Mouse (Mus musculus) forebrain, embryonic 14.5 days (tissue): ENCODE measurements around the gene Gm9508. TPM values are rescaled to one million over a fixed set of nuclear protein-coding genes. Genes with fewer than 3 reads are reported as not detected.

Source experiments
- ATAC-seq: fragments of 200-750 bp; cut with Nextera tagmentation; 2 replicates; pipeline ENCODE4 v1.8.0; 2017; ENCODE audit warnings: mild to moderate bottlenecking, moderate library complexity
- DNase-seq: peaks from one replicate; pipeline ENCODE4 v3.0.0-alpha.2; 2015; ENCODE audit warnings: low spot score
- H3K27ac ChIP-seq: fragments of 300-500 bp; sonication (generic); 2 replicates; pipeline ENCODE4 v1.5.1; 2014; ENCODE audit warnings: low read depth, mild to moderate bottlenecking, control low read depth, low read length, moderate library complexity
- H3K27me3 ChIP-seq: fragments of 300-500 bp; sonication (generic); replicated peaks from 2 replicates; pipeline ENCODE4 v1.6.1; 2014; ENCODE audit warnings: low read length, control low read depth, mixed read lengths; ENCODE audit not compliant: control insufficient read depth, insufficient read depth
- H3K36me3 ChIP-seq: fragments of 300-500 bp; sonication (generic); 2 replicates; pipeline ENCODE4 v1.6.1; 2014; ENCODE audit warnings: low read length, control low read depth; ENCODE audit not compliant: control insufficient read depth, insufficient read depth
- H3K4me1 ChIP-seq: fragments of 300-500 bp; sonication (generic); 2 replicates; pipeline ENCODE4 v1.6.1; 2014; ENCODE audit warnings: antibody characterized with exemption, low read length, control low read depth; ENCODE audit not compliant: control insufficient read depth, insufficient read depth
- H3K4me2 ChIP-seq: fragments of 300-500 bp; sonication (generic); 2 replicates; pipeline ENCODE4 v1.6.1; 2014; ENCODE audit warnings: mild to moderate bottlenecking, control low read depth, low read length
- H3K4me3 ChIP-seq: fragments of 300-500 bp; sonication (generic); 2 replicates; pipeline ENCODE4 v1.5.1; 2014; ENCODE audit warnings: low read depth, low read length, control low read depth
- H3K9ac ChIP-seq: fragments of 300-500 bp; sonication (generic); 2 replicates; pipeline ENCODE4 v1.6.1; 2014; ENCODE audit warnings: mild to moderate bottlenecking, low read length, control low read depth, moderate library complexity
- H3K9me3 ChIP-seq: fragments of 300-500 bp; sonication (generic); replicated peaks from 2 replicates; pipeline ENCODE4 v1.6.1; 2016; ENCODE audit warnings: low read length, control low read depth, mixed read lengths; ENCODE audit not compliant: control insufficient read depth
- WGBS: fragments of 180-500 bp; shearing (Covaris S2); extraction: QIAGEN DNeasy Blood & Tissue Kit; methylation state at CpG from one replicate; pipeline ENCODE4 v1.1.7; 2014; 5-methylcytosine and 5-hydroxymethylcytosine counted together
- polyA plus RNA-seq: library from polyadenylated mRNA; unstranded; fragments of >200 nt; fragmentation: Nextera tagmentation; extraction: Ambion mirVana; gene quantifications from 2 replicates; pipeline ENCODE4 v1.2.1, GENCODE M21; 2014

Gene Gm9508
- polyA plus RNA-seq, 1 experiment from 2014 or later, result not detected

GRCm38 (mm10) chr10:77652046-77652445, 45.0 kb downstream of the Gm9508 start:
- no peak overlapping the region for H3K4me3 ChIP-seq
- no peaks in the 10 kb centered on the region for H3K27me3 ChIP-seq
- H3K9ac ChIP-seq, result no peak overlapping the region
- DNase-seq (no peak), ATAC-seq (no peak)
- H3K4me1 ChIP-seq, result no peaks in the 10 kb centered on the region
- H3K36me3 ChIP-seq, result no peaks in the 10 kb centered on the region
- H3K4me2 ChIP-seq, result no peak overlapping the region
- WGBS, result 88% methylated on average over 9 of the region's 9 CpGs
- no peak overlapping the region for H3K27ac ChIP-seq
- no peaks in the 10 kb centered on the region for H3K9me3 ChIP-seq

GRCm38 (mm10) chr10:77647901-77648300, 49.1 kb downstream of the Gm9508 start:
- H3K27me3 ChIP-seq, result no peaks in the 10 kb centered on the region
- DNase-seq (no peak), ATAC-seq (no peak)
- H3K27ac ChIP-seq, result no peak overlapping the region
- peaks cover 40% of the 10 kb centered on the region for H3K36me3 ChIP-seq
- H3K4me2 ChIP-seq, result no peak overlapping the region
- no peak overlapping the region for H3K9ac ChIP-seq
- no peaks in the 10 kb centered on the region for H3K9me3 ChIP-seq
- WGBS, result 84% methylated on average over 8 of the region's 8 CpGs
- no peaks in the 10 kb centered on the region for H3K4me1 ChIP-seq
- no peak overlapping the region for H3K4me3 ChIP-seq

GRCm38 (mm10) chr10:77647461-77647860, 49.6 kb downstream of the Gm9508 start:
- Histone ChIP-seq H3K4me2 (no peak overlapping the region), H3K9ac (no peak overlapping the region), H3K9me3 (no peaks in the 10 kb centered on the region), H3K4me3 (no peak overlapping the region), H3K27ac (no peak overlapping the region), H3K36me3 (peaks cover 44% of the 10 kb centered on the region), H3K27me3 (no peaks in the 10 kb centered on the region), H3K4me1 (no peaks in the 10 kb centered on the region)
- 74% methylated on average over 1 of the region's 1 CpGs for WGBS
- ATAC-seq (peak; percentile 33; the same call in 1 of the 2 replicates), DNase-seq (peak; percentile 22)

Other genes with a start within 250 kb of the Gm9508 start
- 33.8 and 36.9 TPM in 2 replicates for gene Fam207a, start 181.4 kb downstream of the Gm9508 start, polyA plus RNA-seq
- gene Itgb2, start 167.0 kb downstream of the Gm9508 start, polyA plus RNA-seq, result 0.67 and 0.89 TPM in 2 replicates
- 74.1 and 85.5 TPM in 2 replicates for gene Pttg1ip, start 115.5 kb downstream of the Gm9508 start, polyA plus RNA-seq
- 277 and 308 TPM in 2 replicates for gene Sumo3, start 91.1 kb downstream of the Gm9508 start, polyA plus RNA-seq
- 1.7 and 16.2 TPM in 2 replicates for gene Gm49325, start 91.0 kb downstream of the Gm9508 start, polyA plus RNA-seq
- gene Ube2g2, start 75.0 kb downstream of the Gm9508 start, polyA plus RNA-seq, result 72.6 and 73.6 TPM in 2 replicates
- gene Tspear, start 10.7 kb downstream of the Gm9508 start, polyA plus RNA-seq, result 0.45 and 0.55 TPM in 2 replicates
- gene Gm19402, start 6.5 kb downstream of the Gm9508 start, polyA plus RNA-seq, result not detected in 2 replicates
- gene Gm10272, start 9.4 kb upstream of the Gm9508 start, polyA plus RNA-seq, result not detected in 2 replicates
- not detected in 2 replicates for gene Gm10024, start 14.2 kb upstream of the Gm9508 start, polyA plus RNA-seq
- not detected in 2 replicates for gene Gm10142, start 18.6 kb upstream of the Gm9508 start, polyA plus RNA-seq
- not detected in 2 replicates for gene Krtap12-1, start 23.4 kb upstream of the Gm9508 start, polyA plus RNA-seq
- gene Gm10100, start 29.3 kb upstream of the Gm9508 start, polyA plus RNA-seq, result not detected in 2 replicates
- not detected in 2 replicates for gene Gm18596, start 45.4 kb upstream of the Gm9508 start, polyA plus RNA-seq
- not detected in 2 replicates for gene Gm9736, start 54.1 kb upstream of the Gm9508 start, polyA plus RNA-seq
- not detected in 2 replicates for gene Gm3233, start 62.4 kb upstream of the Gm9508 start, polyA plus RNA-seq
- not detected in 2 replicates for gene Gm3238, start 74.1 kb upstream of the Gm9508 start, polyA plus RNA-seq
- gene Gm7138, start 79.7 kb upstream of the Gm9508 start, polyA plus RNA-seq, result not detected in 2 replicates
- gene Gm3250, start 85.3 kb upstream of the Gm9508 start, polyA plus RNA-seq, result not detected in 2 replicates
- gene Gm7137, start 91.0 kb upstream of the Gm9508 start, polyA plus RNA-seq, result not detected in 2 replicates
- not detected in 2 replicates for gene Gm9639, start 97.8 kb upstream of the Gm9508 start, polyA plus RNA-seq
- gene Gm19668, start 101.9 kb upstream of the Gm9508 start, polyA plus RNA-seq, result not detected in 2 replicates
- not detected in 2 replicates for gene Gm9507, start 114.6 kb upstream of the Gm9508 start, polyA plus RNA-seq
- gene Gm2696, start 117.4 kb upstream of the Gm9508 start, polyA plus RNA-seq, result not detected in 2 replicates
- gene Krtap10-4, start 129.9 kb upstream of the Gm9508 start, polyA plus RNA-seq, result not detected in 2 replicates
- gene Krtap10-10, start 138.7 kb upstream of the Gm9508 start, polyA plus RNA-seq, result not detected in 2 replicates
- not detected in 2 replicates for gene Gm36176, start 149.6 kb upstream of the Gm9508 start, polyA plus RNA-seq
- not detected in 2 replicates for gene Gm10318, start 155.6 kb upstream of the Gm9508 start, polyA plus RNA-seq
- gene Gm3285, start 164.7 kb upstream of the Gm9508 start, polyA plus RNA-seq, result not detected in 2 replicates
- 6.4 and 8.4 TPM in 2 replicates for gene Lrrc3, start 205.3 kb upstream of the Gm9508 start, polyA plus RNA-seq